In the genomic region with DNA sequence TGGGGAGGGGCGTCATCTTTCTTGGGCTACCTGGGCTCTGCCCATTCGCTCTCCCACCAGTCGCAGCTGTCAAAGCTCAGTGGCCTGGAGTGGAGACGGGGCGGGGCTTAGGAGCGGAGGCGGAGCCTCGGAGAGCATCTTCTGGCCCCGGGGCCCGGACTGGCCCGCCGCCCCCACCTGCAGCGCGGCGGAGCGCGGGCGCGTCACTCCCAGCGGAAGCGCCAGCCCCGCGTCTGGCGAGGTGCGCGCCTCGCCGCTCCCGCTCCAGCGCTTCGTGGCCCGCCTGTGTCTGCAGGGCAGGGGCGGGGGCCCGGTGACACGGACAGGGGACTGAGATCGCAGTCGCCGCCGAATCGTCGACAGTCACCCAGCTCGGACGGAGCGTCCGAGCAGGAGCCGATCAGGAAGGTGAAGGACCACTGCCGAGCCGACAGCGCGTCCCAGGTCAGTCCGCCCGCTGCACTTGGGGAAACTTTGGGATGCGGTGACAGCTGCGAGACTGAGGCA, we compare ENCODE assay signal across 8 mouse cellular contexts. TPM values are rescaled to one million over a fixed set of nuclear protein-coding genes. Genes with fewer than 3 reads are reported as not detected.
A peak's percentile ranks its signal among the peaks of the same experiment; 100 is the strongest.
DNase-seq lines count a peak whose midpoint lies in the region; ATAC-seq and TF ChIP-seq lines count a peak whose summit lies in the region.

A gene (plus strand): TSS at position 139 of the 507 bp plus-strand sequence.

- peaks cover 65% of the 10 kb centered on the region for H3K27me3 ChIP-seq in forebrain, embryonic 13.5 days
- H3K27me3 ChIP-seq in hindbrain, postnatal 0 days (ENCODE audit: insufficient read depth, low read length): peaks cover 4% of the 10 kb centered on the region; the same call in 1 of the 2 replicates

- under 1% methylated on average over 25 of the region's 54 CpGs for WGBS in forebrain, embryonic 13.5 days
- under 1% methylated on average over 44 of the region's 54 CpGs for WGBS in hindbrain, postnatal 0 days

- TF ChIP-seq CTCF in hindbrain, postnatal 0 days (IDR thresholded peaks at IDR 0.05; ENCODE audit: low read depth): no peak

- H3K9me3 ChIP-seq in forebrain, embryonic 13.5 days (replicated peaks): no peaks in the 10 kb centered on the region
- no peaks in the 10 kb centered on the region for H3K9me3 ChIP-seq in hindbrain, postnatal 0 days (ENCODE audit: low read length)

- H3K27ac ChIP-seq in forebrain, embryonic 13.5 days: no peak within 1 kb of the TSS
- H3K27ac ChIP-seq in hindbrain, postnatal 0 days: peak within 1 kb of the TSS; percentile 20; the same call in 1 of the 2 replicates

- no peaks in the 10 kb centered on the region for H3K36me3 ChIP-seq in forebrain, embryonic 13.5 days (ENCODE audit: poor library complexity, severe bottlenecking)
- no peaks in the 10 kb centered on the region for H3K36me3 ChIP-seq in hindbrain, postnatal 0 days (ENCODE audit: insufficient read depth, low read length)

- DNase-seq in R1 (ENCODE audit: low read depth, low spot score): peak; percentile 82
- peak; percentile 12 for DNase-seq in c-Kit-positive CD71-negative TER-119-negative erythroid progenitor cells, embryonic 14.5 days (ENCODE audit: low read depth)
- peak; percentile 78 for DNase-seq in hindbrain, postnatal 0 days (ENCODE audit: low spot score)
- DNase-seq in left cerebral cortex, adult 18-20 months (ENCODE audit: low spot score in 2 of 2): peak; percentile 58 to 73
- peak; percentile 33 for DNase-seq in lung, postnatal 14 days
- DNase-seq in right cerebral cortex, postnatal 10 days (ENCODE audit: low spot score in 2 of 2): peak; percentile 60 to 71
- no peak for DNase-seq in ovary, postnatal 10 days (ENCODE audit: low spot score)

- peaks cover 11% of the 10 kb centered on the region for H3K4me1 ChIP-seq in forebrain, embryonic 13.5 days
- 0 out of 2 replicates have a peak, but pooled peaks cover 4% of the 10 kb centered on the region for H3K4me1 ChIP-seq in hindbrain, postnatal 0 days (ENCODE audit: insufficient read depth, low read length)

- peak within 1 kb of the TSS; percentile 62 for H3K4me3 ChIP-seq in forebrain, embryonic 13.5 days
- peak within 1 kb of the TSS; percentile 66 for H3K4me3 ChIP-seq in hindbrain, postnatal 0 days (ENCODE audit: low read length)

- peak within 1 kb of the TSS; percentile 99 for H3K4me2 ChIP-seq in forebrain, embryonic 13.5 days
- peak within 1 kb of the TSS; percentile 90 for H3K4me2 ChIP-seq in hindbrain, postnatal 0 days (ENCODE audit: low read depth, low read length)

- peak within 1 kb of the TSS; percentile 65 for H3K9ac ChIP-seq in forebrain, embryonic 13.5 days
- peak within 1 kb of the TSS; percentile 65 for H3K9ac ChIP-seq in hindbrain, postnatal 0 days (replicated peaks; ENCODE audit: low read length)

- ATAC-seq in forebrain, embryonic 13.5 days: peak; percentile 85
- peak; percentile 86 for ATAC-seq in hindbrain, postnatal 0 days

RNA-seq across cellular contexts. Expression of the gene that starts here (rescaled TPM):
- polyA plus RNA-seq in forebrain, embryonic 13.5 days (2015; fragmentation: Nextera tagmentation; extraction: Ambion mirVana): 0.37 and 0.43 TPM in 2 replicates
- total RNA-seq in hindbrain, postnatal 0 days (2014; rRNA removed): 5.9 and 9.1 TPM in 2 replicates
- polyA plus RNA-seq in hindbrain, postnatal 0 days (2015; fragmentation: Nextera tagmentation; extraction: Ambion mirVana): 5.0 and 5.8 TPM in 2 replicates
- total RNA-seq in left cerebral cortex, adult 18-20 months (2021): 10 to 100 TPM; 21.6 to 24.0 TPM

Comparison
In these comparisons a context has a peak if more than half of its experiments do, and no peak if none do; other contexts are left out.
1. Peak in ATAC-seq, H3K4me3 ChIP-seq, H3K9ac ChIP-seq and H3K4me2 ChIP-seq in forebrain, embryonic 13.5 days; RNA of the gene not detected or under 1 TPM.